Mouse (Mus musculus): ENCODE measurements at regions not wholly inside any gene's neighbourhood (a gene's known extent, or its start where the extent isn't known, plus 50 kb on each side); places are given as distances from the start of the nearest gene placed in this dataset.

DNA sequence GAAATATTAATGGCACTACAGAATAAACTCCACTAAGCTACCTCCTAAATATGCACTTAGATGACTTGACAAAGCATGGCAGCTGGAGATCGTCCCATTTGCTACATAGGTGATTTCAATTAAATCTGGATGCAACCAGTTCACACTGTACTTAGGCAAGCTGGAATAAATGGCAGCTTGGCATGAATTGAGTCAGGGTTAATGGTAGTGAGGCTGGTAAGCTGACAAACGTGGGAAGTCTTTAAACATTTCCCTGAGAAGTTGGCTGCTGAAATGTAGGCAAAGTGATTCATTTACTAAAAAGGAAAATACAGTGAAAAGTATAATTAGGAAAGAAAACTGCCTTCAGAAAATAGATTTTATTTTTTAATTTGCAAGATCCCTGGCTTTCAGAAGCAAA is 2000.9 kb upstream of the Slc39a10 start:
- TF ChIP-seq CTCF (IDR thresholded peaks at IDR 0.05; ENCODE audit: low read depth) (no peak), EP300 (IDR thresholded peaks at IDR 0.05; ENCODE audit: low read depth) (no peak)

Measured in liver, embryonic 14.5 days (tissue).